Mouse (Mus musculus) layer of hippocampus, adult 8-10 months (tissue): Measurements from ENCODE around the gene Alcam. TPM values are rescaled to one million over a fixed set of nuclear protein-coding genes. Genes with fewer than 3 reads are reported as not detected.
A peak's percentile ranks its signal among the peaks of the same experiment; 100 is the strongest.

Source experiments
- DNase-seq, 2 experiments: peaks; one replicate each; pipeline ENCODE4 v3.0.0; 2022; ENCODE audit warnings: low spot score in 2 of 2
- total RNA-seq, 4 experiments: library from RNA; stranded (reverse); gene quantifications; 2 replicates each; pipeline ENCODE4 v1.2.4; 2022

Gene Alcam
- total RNA-seq, 4 experiments from 2014 or later, result 113 to 136 (median 125) TPM

- no peak for DNase-seq
These were observed 173.7 kb downstream of the Alcam start for GRCm38 (mm10) chr16:52280186-52280585.

GRCm38 (mm10) chr16:52265066-52265465 lies 188.8 kb downstream of the Alcam start:
- no peak for DNase-seq

- no peak for DNase-seq
These were observed 190.1 kb downstream of the Alcam start for GRCm38 (mm10) chr16:52263751-52264150.

GRCm38 (mm10) chr16:52262582-52262981 lies 191.3 kb downstream of the Alcam start:
- DNase-seq, result no peak

GRCm38 (mm10) chr16:52261755-52262154 lies 192.1 kb downstream of the Alcam start:
- DNase-seq, result no peak

GRCm38 (mm10) chr16:52250935-52251334 lies 202.9 kb downstream of the Alcam start:
- DNase-seq, result no peak

- DNase-seq, result no peak
These were observed 203.7 kb downstream of the Alcam start for GRCm38 (mm10) chr16:52250196-52250595.

- DNase-seq, result no peak
These were observed 210.4 kb downstream of the Alcam start for GRCm38 (mm10) chr16:52243421-52243973.

- DNase-seq, result no peak
These were observed 211.7 kb downstream of the Alcam start for GRCm38 (mm10) chr16:52242144-52242543.

GRCm38 (mm10) chr16:52229930-52230329 lies 223.9 kb downstream of the Alcam start:
- peak; percentile 13 to 14 for DNase-seq

- DNase-seq, result no peak
These were observed 224.4 kb downstream of the Alcam start for GRCm38 (mm10) chr16:52229446-52229845.

GRCm38 (mm10) chr16:52222896-52223295 lies 231.0 kb downstream of the Alcam start:
- no peak for DNase-seq

GRCm38 (mm10) chr16:52219069-52219468 lies 234.8 kb downstream of the Alcam start:
- DNase-seq, result peak in 1 of 2 experiments; percentile 50

GRCm38 (mm10) chr16:52210844-52211606 lies 242.8 kb downstream of the Alcam start:
- no peak for DNase-seq

- no peak for DNase-seq
These were observed 253.8 kb downstream of the Alcam start for GRCm38 (mm10) chr16:52200107-52200506.
